Comparison of ENCODE assay signal across 9 mouse cellular contexts in genomic region chr11:117117321-117117720, GRCm38 (mm10). TPM values are rescaled to one million over a fixed set of nuclear protein-coding genes. Genes with fewer than 3 reads are reported as not detected.
A peak's percentile ranks its signal among the peaks of the same experiment; 100 is the strongest.
DNase-seq lines count a peak whose midpoint lies in the region; ATAC-seq lines count a peak whose summit lies in the region.
"Had no signal": no experiment of that assay in that cellular context is flagged by ENCODE, and none has a peak within 500 bp of the region (broad histone marks: within the 10 kb centered on the region; RNA-seq: fewer than 3 reads in every experiment).

No protein-coding gene starts in this region.

- peaks cover 71% of the 10 kb centered on the region for H3K4me1 ChIP-seq in forebrain, embryonic 13.5 days
- H3K4me1 ChIP-seq in forebrain, embryonic 10.5 days = peaks cover 90% of the 10 kb centered on the region
- H3K4me1 ChIP-seq in midbrain, embryonic 14.5 days (ENCODE audit: control insufficient read depth, insufficient read depth, low read length) = peaks cover 62% of the 10 kb centered on the region
- peaks cover 39% of the 10 kb centered on the region for H3K4me1 ChIP-seq in midbrain, embryonic 11.5 days (ENCODE audit: control insufficient read depth, insufficient read depth, low read length)
- peaks cover 79% of the 10 kb centered on the region for H3K4me1 ChIP-seq in limb, embryonic 15.5 days

- H3K27me3 ChIP-seq in forebrain, embryonic 13.5 days = no peaks in the 10 kb centered on the region
- no peaks in the 10 kb centered on the region for H3K27me3 ChIP-seq in forebrain, embryonic 10.5 days (ENCODE audit: poor library complexity, severe bottlenecking)
- no peaks in the 10 kb centered on the region for H3K27me3 ChIP-seq in midbrain, embryonic 14.5 days (ENCODE audit: control insufficient read depth, insufficient read depth, low read length)
- no peaks in the 10 kb centered on the region for H3K27me3 ChIP-seq in midbrain, embryonic 11.5 days (ENCODE audit: control insufficient read depth, insufficient read depth, low read length)
- no peaks in the 10 kb centered on the region for H3K27me3 ChIP-seq in limb, embryonic 15.5 days

- H3K9me3 ChIP-seq in forebrain, embryonic 13.5 days (replicated peaks) = no peaks in the 10 kb centered on the region
- H3K9me3 ChIP-seq in forebrain, embryonic 10.5 days = peaks cover 3% of the 10 kb centered on the region; the same call in 1 of the 2 replicates
- H3K9me3 ChIP-seq in midbrain, embryonic 14.5 days (ENCODE audit: control insufficient read depth, low read length) = no peaks in the 10 kb centered on the region
- no peaks in the 10 kb centered on the region for H3K9me3 ChIP-seq in midbrain, embryonic 11.5 days (ENCODE audit: control insufficient read depth, low read length)
- no peaks in the 10 kb centered on the region for H3K9me3 ChIP-seq in limb, embryonic 15.5 days

- 45% methylated on average over 18 of the region's 18 CpGs for WGBS in forebrain, embryonic 13.5 days
- WGBS in forebrain, embryonic 10.5 days = 86% methylated on average over 18 of the region's 18 CpGs
- WGBS in midbrain, embryonic 14.5 days = 61% methylated on average over 18 of the region's 18 CpGs
- 79% methylated on average over 18 of the region's 18 CpGs for WGBS in midbrain, embryonic 11.5 days
- WGBS in limb, embryonic 15.5 days = 36% methylated on average over 18 of the region's 18 CpGs

- H3K9ac ChIP-seq in forebrain, embryonic 13.5 days = peak overlapping the region; percentile 51
- no peak overlapping the region; the same call in 1 of the 2 replicates for H3K9ac ChIP-seq in midbrain, embryonic 14.5 days (replicated peaks; ENCODE audit: low read length)
- H3K9ac ChIP-seq in midbrain, embryonic 11.5 days (ENCODE audit: low read length) = no peak overlapping the region
- H3K9ac ChIP-seq in limb, embryonic 15.5 days = no peak overlapping the region

- peak overlapping the region; percentile 79 for H3K4me2 ChIP-seq in forebrain, embryonic 13.5 days
- peak overlapping the region; percentile 70 for H3K4me2 ChIP-seq in midbrain, embryonic 14.5 days (ENCODE audit: low read length)
- no peak overlapping the region for H3K4me2 ChIP-seq in midbrain, embryonic 11.5 days
- peak overlapping the region; percentile 66 for H3K4me2 ChIP-seq in limb, embryonic 15.5 days

- H3K36me3 ChIP-seq in forebrain, embryonic 13.5 days (ENCODE audit: poor library complexity, severe bottlenecking) = peaks cover 18% of the 10 kb centered on the region
- peaks cover 17% of the 10 kb centered on the region for H3K36me3 ChIP-seq in forebrain, embryonic 10.5 days (replicated peaks)
- peaks cover 19% of the 10 kb centered on the region for H3K36me3 ChIP-seq in midbrain, embryonic 14.5 days (ENCODE audit: control insufficient read depth, insufficient read depth, low read length)
- H3K36me3 ChIP-seq in midbrain, embryonic 11.5 days (ENCODE audit: control insufficient read depth, insufficient read depth, low read length) = no peaks in the 10 kb centered on the region
- peaks cover 12% of the 10 kb centered on the region for H3K36me3 ChIP-seq in limb, embryonic 15.5 days

- H3K27ac ChIP-seq in forebrain, embryonic 13.5 days = peak overlapping the region; percentile 41
- H3K27ac ChIP-seq in forebrain, embryonic 10.5 days = no peak overlapping the region
- H3K27ac ChIP-seq in midbrain, embryonic 14.5 days (replicated peaks; ENCODE audit: low read depth, low read length) = no peak overlapping the region
- no peak overlapping the region for H3K27ac ChIP-seq in midbrain, embryonic 11.5 days (ENCODE audit: low read depth, low read length)
- H3K27ac ChIP-seq in limb, embryonic 15.5 days = peak overlapping the region; percentile 57

- H3K4me3 ChIP-seq in forebrain, embryonic 13.5 days = peak overlapping the region; percentile 85
- no peak overlapping the region for H3K4me3 ChIP-seq in forebrain, embryonic 10.5 days
- H3K4me3 ChIP-seq in midbrain, embryonic 14.5 days (replicated peaks; ENCODE audit: low read depth, low read length) = peak overlapping the region; percentile 91; the same call in 1 of the 2 replicates
- H3K4me3 ChIP-seq in midbrain, embryonic 11.5 days (ENCODE audit: low read depth, low read length) = no peak overlapping the region
- H3K4me3 ChIP-seq in limb, embryonic 15.5 days = peak overlapping the region; percentile 81

- no peak for ATAC-seq in forebrain, embryonic 13.5 days
- ATAC-seq in midbrain, embryonic 14.5 days (ENCODE audit: low FRiP score, low TSS enrichment) = no peak
- no peak for ATAC-seq in midbrain, embryonic 11.5 days (ENCODE audit: low FRiP score)
- ATAC-seq in limb, embryonic 15.5 days (ENCODE audit: insufficient number of reproducible peaks, low FRiP score, low TSS enrichment, low read depth) = no peak

- no peak for DNase-seq in forebrain, embryonic 10.5 days (ENCODE audit: extremely low spot score, low spot score)
- DNase-seq in midbrain, embryonic 14.5 days = no peak
- DNase-seq in midbrain, embryonic 11.5 days (ENCODE audit: low spot score, missing footprints) = no peak
- DNase-seq in urinary bladder, adult 18-20 months (ENCODE audit: low spot score in 2 of 2) = no peak
- DNase-seq in ovary, postnatal 36 days (ENCODE audit: low spot score) = no peak
- no peak for DNase-seq in MN1 (ENCODE audit: low spot score)
- DNase-seq: retina, postnatal 1 day had no signal

RNA-seq across cellular contexts. Expression of gene Sec14l1, which starts 2.4 kb away (rescaled TPM):
- 60.3 and 62.1 TPM in 2 replicates for polyA plus RNA-seq in forebrain, embryonic 13.5 days (2015; fragmentation: Nextera tagmentation; extraction: Ambion mirVana)
- 44.3 and 46.7 TPM in 2 replicates for polyA plus RNA-seq in forebrain, embryonic 10.5 days (2016; fragmentation: Nextera tagmentation; extraction: Ambion mirVana)
- 48.7 and 58.1 TPM in 2 replicates for polyA plus RNA-seq in midbrain, embryonic 14.5 days (2014; fragmentation: Nextera tagmentation; extraction: Ambion mirVana)
- 32.4 and 36.7 TPM in 2 replicates for polyA plus RNA-seq in midbrain, embryonic 11.5 days (2014; fragmentation: Nextera tagmentation; extraction: Ambion mirVana)
- polyA plus RNA-seq in limb, embryonic 15.5 days (2015; fragmentation: Nextera tagmentation; extraction: Ambion mirVana) = 59.2 and 69.7 TPM in 2 replicates

Comparison
In these comparisons a context has a peak if more than half of its experiments do, and no peak if none do; other contexts are left out.
1. H3K27ac ChIP-seq: peak in forebrain, embryonic 13.5 days (single experiment) and limb, embryonic 15.5 days (single experiment); none in forebrain, embryonic 10.5 days (single experiment), midbrain, embryonic 14.5 days (single experiment) and midbrain, embryonic 11.5 days (single experiment).
2. H3K4me3 ChIP-seq: peak in forebrain, embryonic 13.5 days (single experiment), midbrain, embryonic 14.5 days (single experiment) and limb, embryonic 15.5 days (single experiment); none in forebrain, embryonic 10.5 days (single experiment) and midbrain, embryonic 11.5 days (single experiment).